Mouse (Mus musculus) CH12.LX (cell line): ENCODE results near the gene Myt1l.

Experiments
- CTCF ChIP-seq, 2 experiments: IDR thresholded peaks in 1 of 2; conservative IDR thresholded peaks in 1 of 2; 2 replicates each; pipeline ENCODE4 v1.5.1; 2011 to 2012; ENCODE audit warnings: low read depth in 2 of 2, low read length in 2 of 2, improper control_type of control experiment in 1 of 2, inconsistent platforms in 1 of 2, mild to moderate bottlenecking in 1 of 2, moderate library complexity in 1 of 2
- E2F4 ChIP-seq: IDR thresholded peaks from 2 replicates; pipeline ENCODE4 v1.6.1; 2011; ENCODE audit warnings: low read depth, low read length, improper control_type of control experiment; ENCODE audit not compliant: insufficient replicate concordance
- EP300 ChIP-seq: IDR thresholded peaks from 2 replicates; pipeline ENCODE4 v1.6.1; 2011; ENCODE audit warnings: low read length, improper control_type of control experiment
- MAFK ChIP-seq: IDR thresholded peaks from 2 replicates; pipeline ENCODE4 v1.6.1; 2011; ENCODE audit warnings: low read length, improper control_type of control experiment; ENCODE audit not compliant: insufficient replicate concordance
- POLR2A ChIP-seq: IDR thresholded peaks from 2 replicates; pipeline ENCODE4 v1.6.1; 2011; ENCODE audit warnings: low read depth, mild to moderate bottlenecking, improper control_type of control experiment, low read length
- POLR2AphosphoS2 ChIP-seq: IDR thresholded peaks from 2 replicates; pipeline ENCODE4 v1.6.1; 2011; ENCODE audit warnings: low read depth, low read length, improper control_type of control experiment
- RCOR1 ChIP-seq: conservative IDR thresholded peaks from 2 replicates; pipeline ENCODE4 v1.6.1; 2012; ENCODE audit warnings: low read depth, mild to moderate bottlenecking, inconsistent platforms, low read length, improper control_type of control experiment
- SMC3 ChIP-seq: IDR thresholded peaks from 2 replicates; pipeline ENCODE4 v1.6.1; 2011; ENCODE audit warnings: low read depth, low read length, improper control_type of control experiment
- USF1 ChIP-seq: IDR thresholded peaks from 2 replicates; pipeline ENCODE4 v1.6.1; 2014; ENCODE audit warnings: low read depth, mild to moderate bottlenecking, inconsistent platforms, low read length, improper control_type of control experiment
- USF2 ChIP-seq: conservative IDR thresholded peaks from 2 replicates; pipeline ENCODE4 v1.6.1; 2011; ENCODE audit warnings: low read depth, low read length, improper control_type of control experiment

- TF ChIP-seq POLR2A (no peak), USF2 (no peak), CTCF (conservative IDR thresholded peaks at IDR 0.05 in 1 of 2, IDR thresholded peaks at IDR 0.05 in 1 of 2; ENCODE audit: low read depth in 2 of 2, low read length in 2 of 2) (no peak), RCOR1 (no peak), POLR2AphosphoS2 (no peak), EP300 (no peak), USF1 (no peak), E2F4 (no peak), MAFK (no peak), SMC3 (no peak)
Measured at GRCm38 (mm10) chr12:29778901-29779300, 250.7 kb downstream of the Myt1l start.
